Mouse (Mus musculus) liver, embryonic 16.5 days (tissue): Measurements from ENCODE around the gene Them5. TPM values are rescaled to one million over a fixed set of nuclear protein-coding genes. Genes with fewer than 3 reads are reported as not detected.

Experiments
- ATAC-seq: fragments of 200-750 bp; cut with Nextera tagmentation; 2 replicates; pipeline ENCODE4 v1.8.0; 2017; ENCODE audit warnings: low read depth, mild to moderate bottlenecking, moderate number of reproducible peaks, moderate library complexity
- H3K27ac ChIP-seq: fragments of 300-500 bp; sonication (generic); 2 replicates; pipeline ENCODE4 v1.5.1; 2014; ENCODE audit warnings: mild to moderate bottlenecking, low read length
- H3K27me3 ChIP-seq: fragments of 300-500 bp; sonication (generic); 2 replicates; pipeline ENCODE4 v1.6.1; 2014; ENCODE audit warnings: low read depth, low read length, mixed read lengths; ENCODE audit not compliant: control insufficient read depth, insufficient read depth
- H3K36me3 ChIP-seq: fragments of 300-500 bp; sonication (generic); 2 replicates; pipeline ENCODE4 v1.6.1; 2014; ENCODE audit warnings: mild to moderate bottlenecking; ENCODE audit not compliant: control insufficient read depth, insufficient read depth
- H3K4me1 ChIP-seq: fragments of 300-500 bp; sonication (generic); 2 replicates; pipeline ENCODE4 v1.6.1; 2014; ENCODE audit warnings: low read depth, low read length, mixed read lengths; ENCODE audit not compliant: control insufficient read depth
- H3K4me2 ChIP-seq: fragments of 300-500 bp; sonication (generic); 2 replicates; pipeline ENCODE4 v1.6.1; 2014; ENCODE audit warnings: low read depth, low read length, mixed read lengths
- H3K4me3 ChIP-seq: fragments of 300-500 bp; sonication (generic); 2 replicates; pipeline ENCODE4 v1.5.1; 2014; ENCODE audit warnings: low read depth, mild to moderate bottlenecking, low read length
- H3K9ac ChIP-seq: fragments of 300-500 bp; sonication (generic); 2 replicates; pipeline ENCODE4 v1.6.1; 2014; ENCODE audit warnings: low read depth, low read length
- H3K9me3 ChIP-seq: fragments of 300-500 bp; sonication (generic); replicated peaks from 2 replicates; pipeline ENCODE4 v1.6.1; 2016; ENCODE audit warnings: low read length; ENCODE audit not compliant: control insufficient read depth
- WGBS: fragments of 180-500 bp; shearing (Covaris S2); extraction: QIAGEN DNeasy Blood & Tissue Kit; methylation state at CpG from one replicate; pipeline ENCODE4 v1.1.7; 2014; ENCODE audit not compliant: insufficient replicate concordance; 5-methylcytosine and 5-hydroxymethylcytosine counted together
- polyA plus RNA-seq: library from polyadenylated mRNA; unstranded; fragments of >200 nt; fragmentation: Nextera tagmentation; extraction: Ambion mirVana; gene quantifications from 2 replicates; pipeline ENCODE4 v1.2.1, GENCODE M21; 2015

Gene Them5
- polyA plus RNA-seq, 1 experiment from 2014 or later = not detected

DNA sequence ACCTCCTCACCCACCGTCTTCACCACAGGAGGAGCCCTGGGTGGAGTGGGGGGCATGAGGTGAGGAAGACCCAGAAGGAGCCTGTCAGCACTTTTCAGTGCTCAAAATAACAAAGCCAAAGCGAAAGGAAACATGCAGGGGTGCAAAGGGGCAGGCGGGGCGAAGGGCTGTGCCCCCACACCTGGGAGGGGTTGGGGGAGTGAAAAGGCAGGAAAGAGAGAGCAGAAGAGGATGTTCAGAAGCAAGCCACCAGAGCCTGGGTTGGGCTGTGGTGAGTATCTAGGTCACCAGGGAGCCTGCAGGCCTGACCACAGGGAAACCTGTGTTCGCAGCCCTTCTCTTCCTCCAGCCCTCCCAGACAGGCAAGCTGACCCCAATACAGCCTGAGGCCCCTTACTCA is 46.1 kb downstream of the Them5 start:
- WGBS = 19% methylated on average over 5 of the region's 5 CpGs
- no peak overlapping the region for H3K9ac ChIP-seq
- H3K4me2 ChIP-seq = no peak overlapping the region
- ATAC-seq = no peak
- H3K4me1 ChIP-seq = no peaks in the 10 kb centered on the region
- H3K4me3 ChIP-seq = no peak overlapping the region
- H3K36me3 ChIP-seq = no peaks in the 10 kb centered on the region
- no peaks in the 10 kb centered on the region for H3K9me3 ChIP-seq
- H3K27me3 ChIP-seq = no peaks in the 10 kb centered on the region
- no peak overlapping the region for H3K27ac ChIP-seq

GRCm38 (mm10) chr3:94389420-94389819 is 47.5 kb downstream of the Them5 start:
- Histone ChIP-seq H3K4me1 (no peaks in the 10 kb centered on the region), H3K27me3 (no peaks in the 10 kb centered on the region), H3K9ac (no peak overlapping the region), H3K4me3 (no peak overlapping the region), H3K27ac (no peak overlapping the region), H3K9me3 (no peaks in the 10 kb centered on the region), H3K4me2 (no peak overlapping the region), H3K36me3 (no peaks in the 10 kb centered on the region)
- no peak for ATAC-seq
- 80% methylated on average over 16 of the region's 16 CpGs for WGBS

- no peaks in the 10 kb centered on the region for H3K9me3 ChIP-seq
- H3K9ac ChIP-seq = no peak overlapping the region
- ATAC-seq = no peak
- no peaks in the 10 kb centered on the region for H3K36me3 ChIP-seq
- H3K4me1 ChIP-seq = no peaks in the 10 kb centered on the region
- H3K4me2 ChIP-seq = no peak overlapping the region
- no peak overlapping the region for H3K27ac ChIP-seq
- no peak overlapping the region for H3K4me3 ChIP-seq
- 58% methylated on average over 5 of the region's 5 CpGs for WGBS
- H3K27me3 ChIP-seq = no peaks in the 10 kb centered on the region
Measured at GRCm38 (mm10) chr3:94391001-94391400, 49.1 kb downstream of the Them5 start.

DNA sequence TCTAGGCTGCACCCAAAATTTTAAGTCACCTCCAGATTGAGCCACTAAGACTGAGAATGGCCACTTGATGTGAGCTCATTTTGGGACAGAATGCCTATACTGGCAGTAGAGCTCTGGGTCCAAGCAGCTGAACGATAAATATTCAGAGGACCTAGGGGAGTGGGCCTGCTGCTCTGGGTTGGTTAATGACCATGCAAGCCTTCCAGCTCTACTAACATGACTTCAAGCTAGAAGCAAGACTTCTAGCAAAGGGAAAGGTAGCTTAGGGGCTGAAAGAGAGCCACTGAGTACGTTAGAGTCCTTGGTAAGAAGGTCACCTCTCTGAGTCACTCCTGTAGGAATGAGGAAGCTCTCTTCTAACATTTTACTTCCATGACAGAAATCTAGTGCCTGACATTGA is 50.2 kb downstream of the Them5 start:
- Histone ChIP-seq H3K27me3 (peaks cover 3% of the 10 kb centered on the region; the same call in 1 of the 2 replicates), H3K27ac (no peak overlapping the region), H3K4me1 (no peaks in the 10 kb centered on the region), H3K9ac (no peak overlapping the region), H3K9me3 (no peaks in the 10 kb centered on the region), H3K4me3 (no peak overlapping the region), H3K36me3 (no peaks in the 10 kb centered on the region), H3K4me2 (no peak overlapping the region)
- ATAC-seq = no peak
- 58% methylated on average over 2 of the region's 2 CpGs for WGBS

DNA sequence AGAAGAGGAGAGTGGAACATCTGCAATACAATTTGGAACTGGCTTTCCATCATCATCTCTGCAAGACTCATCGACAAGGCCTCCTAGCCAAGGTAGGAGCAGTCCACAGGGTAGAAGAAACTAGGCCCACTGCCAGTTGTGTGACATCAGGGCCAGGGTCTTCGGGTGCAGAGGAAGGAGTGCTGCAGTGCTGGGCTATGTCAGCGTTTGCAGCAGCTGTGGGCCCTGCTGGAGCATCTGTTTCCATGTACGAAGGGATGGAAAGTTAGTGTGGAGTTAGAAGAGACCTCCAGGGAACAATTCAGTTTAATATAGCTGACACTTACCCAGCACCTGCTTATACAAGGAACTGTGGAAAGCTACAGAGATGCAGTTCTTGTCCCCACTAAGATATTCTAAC is 51.1 kb downstream of the Them5 start:
- no peak for ATAC-seq
- Histone ChIP-seq H3K4me3 (no peak overlapping the region), H3K4me1 (no peaks in the 10 kb centered on the region), H3K27ac (no peak overlapping the region), H3K27me3 (peaks cover 7% of the 10 kb centered on the region), H3K36me3 (no peaks in the 10 kb centered on the region), H3K9me3 (no peaks in the 10 kb centered on the region), H3K9ac (no peak overlapping the region), H3K4me2 (no peak overlapping the region)
- WGBS = 54% methylated on average over 4 of the region's 4 CpGs

- H3K9me3 ChIP-seq = no peaks in the 10 kb centered on the region
- WGBS = 57% methylated on average over 1 of the region's 1 CpGs
- H3K27ac ChIP-seq = no peak overlapping the region
- no peaks in the 10 kb centered on the region for H3K36me3 ChIP-seq
- ATAC-seq = no peak
- H3K4me1 ChIP-seq = no peaks in the 10 kb centered on the region
- H3K9ac ChIP-seq = no peak overlapping the region
- H3K4me3 ChIP-seq = no peak overlapping the region
- no peak overlapping the region for H3K4me2 ChIP-seq
- peaks cover 38% of the 10 kb centered on the region for H3K27me3 ChIP-seq
Measured at GRCm38 (mm10) chr3:94396336-94396735, 54.4 kb downstream of the Them5 start.

GRCm38 (mm10) chr3:94396851-94397250 is 55.0 kb downstream of the Them5 start:
- Histone ChIP-seq H3K9ac (no peak overlapping the region), H3K4me2 (no peak overlapping the region), H3K36me3 (no peaks in the 10 kb centered on the region), H3K4me1 (no peaks in the 10 kb centered on the region), H3K27me3 (peaks cover 38% of the 10 kb centered on the region), H3K9me3 (no peaks in the 10 kb centered on the region), H3K27ac (no peak overlapping the region), H3K4me3 (no peak overlapping the region)
- 54% methylated on average over 4 of the region's 4 CpGs for WGBS
- ATAC-seq = no peak

Other genes with a start within 250 kb of the Them5 start
- gene Gm10696, start 163.9 kb upstream of the Them5 start, polyA plus RNA-seq = not detected in 2 replicates
- gene Gm5286, start 145.4 kb upstream of the Them5 start, polyA plus RNA-seq = not detected in 2 replicates
- gene Gm4778, start 78.1 kb upstream of the Them5 start, polyA plus RNA-seq = not detected in 2 replicates
- 4.4 and 4.6 TPM in 2 replicates for gene Them4, start 32.0 kb upstream of the Them5 start, polyA plus RNA-seq
- not detected in 2 replicates for gene C2cd4d, start 20.3 kb downstream of the Them5 start, polyA plus RNA-seq
- gene Rorc, start 30.7 kb downstream of the Them5 start, polyA plus RNA-seq = 2.2 and 2.3 TPM in 2 replicates
- gene Lingo4, start 56.4 kb downstream of the Them5 start, polyA plus RNA-seq = 0.06 TPM in 2 replicates
- gene Tdrkh, start 71.2 kb downstream of the Them5 start, polyA plus RNA-seq = 8.1 and 9.6 TPM in 2 replicates
- gene Mrpl9, start 101.2 kb downstream of the Them5 start, polyA plus RNA-seq = 33.5 and 33.8 TPM in 2 replicates
- gene Oaz3, start 101.8 kb downstream of the Them5 start, polyA plus RNA-seq = 0.26 and 0.32 TPM in 2 replicates
- gene Celf3, start 136.2 kb downstream of the Them5 start, polyA plus RNA-seq = 0.18 and 0.33 TPM in 2 replicates
- gene Riiad1, start 138.2 kb downstream of the Them5 start, polyA plus RNA-seq = 0.24 and 0.36 TPM in 2 replicates
- gene Snx27, start 240.6 kb downstream of the Them5 start, polyA plus RNA-seq = 10.2 and 12.3 TPM in 2 replicates